8 mouse cellular contexts compared by ENCODE assay signal in genomic region chr14:102810121-102810921, GRCm38 (mm10).
DNase-seq lines count a peak whose midpoint lies in the region; ATAC-seq and TF ChIP-seq lines count a peak whose summit lies in the region.

No protein-coding gene starts in this region.

- no peak for DNase-seq in left cerebral cortex, adult 2 months (ENCODE audit: extremely low spot score in 1 of 2, low spot score in 2 of 2)
- no peak for DNase-seq in left cerebral cortex, adult 9 months (ENCODE audit: low spot score in 2 of 2)
- DNase-seq in gastrocnemius, postnatal 36 days: peak; percentile 33 to 37
- DNase-seq in kidney, postnatal 36 days: peak; percentile 65 to 74
- no peak for DNase-seq in cerebellum, adult 18-20 months
- DNase-seq in frontal cortex, adult 2 months (ENCODE audit: extremely low spot score in 1 of 2, low spot score in 1 of 2): no peak
- DNase-seq in ovary, adult 18-20 months (ENCODE audit: low spot score): no peak

- ATAC-seq in megakaryocyte-erythroid progenitor cell, adult 5-6 weeks (replicated peaks; ENCODE audit: low FRiP score, low TSS enrichment, poor library complexity, severe bottlenecking): peak; percentile 48

- intact Hi-C loops in left cerebral cortex, adult 2 months (cut with DNase I): no loop called here
- intact Hi-C loops in gastrocnemius, postnatal 36 days (cut with DNase I): no loop called here

- no peak overlapping the region for H3K27ac ChIP-seq in left cerebral cortex, adult 2 months

- no peak overlapping the region for H3K4me3 ChIP-seq in left cerebral cortex, adult 2 months

- peak; percentile 27 for TF ChIP-seq CTCF in left cerebral cortex, adult 2 months (IDR thresholded peaks at IDR 0.05)

Comparison
In these comparisons a context has a peak if more than half of its experiments do, and no peak if none do; other contexts are left out.
1. DNase-seq: peak in gastrocnemius, postnatal 36 days (2 of 2) and kidney, postnatal 36 days (2 of 2); none in left cerebral cortex, adult 2 months (0 of 2), left cerebral cortex, adult 9 months (0 of 2), cerebellum, adult 18-20 months (0 of 2), frontal cortex, adult 2 months (0 of 2) and ovary, adult 18-20 months (single experiment).